Mouse (Mus musculus) midbrain, embryonic 15.5 days (tissue): Measurements from ENCODE around the gene Ucn2. TPM values are rescaled to one million over a fixed set of nuclear protein-coding genes. Genes with fewer than 3 reads are reported as not detected.

ENCODE experiments used
- ATAC-seq: fragments of 200-750 bp; cut with Nextera tagmentation; replicated peaks from 2 replicates; pipeline ENCODE4 v1.8.0; 2017; ENCODE audit warnings: moderate TSS enrichment
- H3K27ac ChIP-seq: fragments of 300-500 bp; sonication (generic); 2 replicates; pipeline ENCODE4 v1.5.1; 2015; ENCODE audit warnings: mild to moderate bottlenecking, inconsistent platforms
- H3K27me3 ChIP-seq: fragments of 300-500 bp; sonication (generic); replicated peaks from 2 replicates; pipeline ENCODE4 v1.6.1; 2015; ENCODE audit warnings: inconsistent platforms
- H3K36me3 ChIP-seq: fragments of 300-500 bp; sonication (generic); replicated peaks from 2 replicates; pipeline ENCODE4 v1.6.1; 2015; ENCODE audit warnings: inconsistent platforms
- H3K4me1 ChIP-seq: fragments of 300-500 bp; sonication (generic); 2 replicates; pipeline ENCODE4 v1.6.1; 2015; ENCODE audit warnings: inconsistent platforms
- H3K4me2 ChIP-seq: fragments of 300-500 bp; sonication (generic); 2 replicates; pipeline ENCODE4 v1.6.1; 2015; ENCODE audit warnings: inconsistent platforms, mild to moderate bottlenecking, moderate library complexity
- H3K4me3 ChIP-seq: fragments of 300-500 bp; sonication (generic); 2 replicates; pipeline ENCODE4 v1.5.1; 2015; ENCODE audit warnings: mild to moderate bottlenecking, inconsistent platforms
- H3K9ac ChIP-seq: fragments of 300-500 bp; sonication (generic); 2 replicates; pipeline ENCODE4 v1.6.1; 2015; ENCODE audit warnings: mild to moderate bottlenecking, inconsistent platforms
- H3K9me3 ChIP-seq: fragments of 300-500 bp; sonication (generic); 2 replicates; pipeline ENCODE4 v1.6.1; 2016; ENCODE audit warnings: inconsistent platforms
- WGBS: fragments of 180-500 bp; shearing (Covaris S2); methylation state at CpG from one replicate; pipeline ENCODE4 v1.1.7; 2015; ENCODE audit warnings: mixed read lengths; 5-methylcytosine and 5-hydroxymethylcytosine counted together
- polyA plus RNA-seq: library from polyadenylated mRNA; unstranded; fragments of >200 nt; fragmentation: Nextera tagmentation; extraction: Ambion mirVana; gene quantifications from 2 replicates; pipeline ENCODE4 v1.2.1, GENCODE M21; 2015

Gene Ucn2
- polyA plus RNA-seq, 1 experiment from 2014 or later: not detected

- no peaks in the 10 kb centered on the region for H3K4me1 ChIP-seq
- H3K4me3 ChIP-seq: no peak overlapping the region
- no peak overlapping the region for H3K27ac ChIP-seq
- no peaks in the 10 kb centered on the region for H3K9me3 ChIP-seq
- no peaks in the 10 kb centered on the region for H3K27me3 ChIP-seq
- no peak overlapping the region for H3K9ac ChIP-seq
- ATAC-seq: no peak
- H3K4me2 ChIP-seq: no peak overlapping the region
- H3K36me3 ChIP-seq: no peaks in the 10 kb centered on the region
- WGBS: 88% methylated on average over 8 of the region's 8 CpGs
Measured at GRCm38 (mm10) chr9:108970623-108971022, 15.2 kb upstream of the Ucn2 start.

DNA sequence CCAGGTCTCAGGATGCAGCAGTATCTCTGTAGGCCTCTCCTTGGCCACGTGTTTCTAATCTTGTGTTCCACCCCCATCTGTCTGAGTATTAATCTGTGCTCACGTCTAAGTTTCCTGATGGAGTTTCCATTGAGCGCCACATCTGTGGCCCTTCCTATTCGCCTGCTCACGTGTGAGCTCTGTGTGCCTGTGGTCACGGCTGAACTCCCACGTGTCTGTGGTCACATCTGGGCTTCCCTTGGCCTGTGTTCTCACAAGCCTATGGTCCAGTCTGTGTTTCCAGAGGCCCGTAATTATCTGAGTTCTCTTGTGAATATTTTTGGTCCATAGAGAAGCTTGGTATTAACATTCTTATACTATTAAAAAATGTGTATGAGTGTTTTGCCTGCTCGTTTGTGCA, 9.3 kb upstream of the Ucn2 start:
- no peak for ATAC-seq
- Histone ChIP-seq H3K4me1 (no peaks in the 10 kb centered on the region), H3K9me3 (no peaks in the 10 kb centered on the region), H3K9ac (no peak overlapping the region), H3K4me3 (no peak overlapping the region), H3K36me3 (no peaks in the 10 kb centered on the region), H3K27ac (no peak overlapping the region), H3K4me2 (no peak overlapping the region), H3K27me3 (no peaks in the 10 kb centered on the region)
- 81% methylated on average over 9 of the region's 9 CpGs for WGBS

DNA sequence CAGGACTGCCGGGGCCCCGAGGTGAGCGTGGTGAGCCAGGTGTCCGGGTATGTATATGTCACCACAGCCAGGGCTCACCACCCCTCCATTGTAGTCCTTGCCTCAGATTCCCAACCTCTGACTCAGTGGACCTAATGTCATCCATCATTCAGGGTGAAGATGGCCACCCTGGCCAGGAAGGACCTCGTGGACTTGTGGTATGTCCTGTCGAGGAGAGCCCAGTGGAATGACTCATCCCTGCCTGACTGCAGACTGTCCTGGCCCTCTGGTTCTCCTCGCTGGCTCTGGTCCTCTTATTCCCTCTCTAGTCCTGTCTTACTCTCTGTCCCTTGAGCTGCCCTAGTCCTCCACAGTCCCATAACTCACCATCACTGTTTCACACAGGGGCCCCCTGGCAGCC, 7.8 kb upstream of the Ucn2 start:
- no peak for ATAC-seq

DNA sequence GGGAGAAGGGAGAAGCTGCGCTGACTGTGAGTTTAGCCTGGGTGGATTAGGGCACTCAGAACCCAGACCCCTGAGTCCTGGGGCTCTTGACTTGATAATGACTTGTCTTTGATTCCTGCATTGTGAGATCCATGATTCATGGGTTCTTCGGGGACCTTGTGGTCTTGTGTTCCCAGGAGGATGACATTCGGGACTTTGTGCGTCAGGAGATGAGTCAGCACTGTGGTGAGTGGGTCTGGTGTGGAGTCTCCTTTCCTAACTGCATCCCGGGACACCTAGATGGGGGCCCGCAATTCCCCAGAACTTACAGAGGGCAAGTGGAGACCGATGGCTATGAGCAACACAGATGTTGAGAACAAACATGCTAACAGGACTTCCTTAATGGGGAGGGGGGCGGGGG, 3.3 kb upstream of the Ucn2 start:
- Histone ChIP-seq H3K4me1 (no peaks in the 10 kb centered on the region), H3K4me3 (no peak overlapping the region), H3K27ac (no peak overlapping the region), H3K36me3 (no peaks in the 10 kb centered on the region), H3K27me3 (no peaks in the 10 kb centered on the region), H3K9ac (no peak overlapping the region), H3K4me2 (no peak overlapping the region), H3K9me3 (no peaks in the 10 kb centered on the region)
- 86% methylated on average over 8 of the region's 8 CpGs for WGBS
- no peak for ATAC-seq

More for the DNA sequence above, 7.8 kb upstream of the Ucn2 start:
- H3K9me3 ChIP-seq: no peaks in the 10 kb centered on the region
- no peak overlapping the region for H3K4me2 ChIP-seq
- no peaks in the 10 kb centered on the region for H3K36me3 ChIP-seq
- H3K27me3 ChIP-seq: no peaks in the 10 kb centered on the region
- H3K4me3 ChIP-seq: no peak overlapping the region
- H3K27ac ChIP-seq: no peak overlapping the region
- no peaks in the 10 kb centered on the region for H3K4me1 ChIP-seq
- WGBS: 81% methylated on average over 7 of the region's 7 CpGs
- no peak overlapping the region for H3K9ac ChIP-seq

GRCm38 (mm10) chr9:108983209-108983608, 2.6 kb upstream of the Ucn2 start:
- 84% methylated on average over 9 of the region's 9 CpGs for WGBS
- no peak overlapping the region for H3K4me3 ChIP-seq
- no peak for ATAC-seq
- H3K27me3 ChIP-seq: no peaks in the 10 kb centered on the region
- no peaks in the 10 kb centered on the region for H3K4me1 ChIP-seq
- H3K36me3 ChIP-seq: no peaks in the 10 kb centered on the region
- no peak overlapping the region for H3K4me2 ChIP-seq
- H3K9me3 ChIP-seq: no peaks in the 10 kb centered on the region
- H3K9ac ChIP-seq: no peak overlapping the region
- H3K27ac ChIP-seq: no peak overlapping the region

- Histone ChIP-seq H3K4me2 (no peak overlapping the region), H3K9me3 (no peaks in the 10 kb centered on the region), H3K4me3 (no peak overlapping the region), H3K36me3 (no peaks in the 10 kb centered on the region), H3K9ac (no peak overlapping the region), H3K27ac (no peak overlapping the region), H3K27me3 (no peaks in the 10 kb centered on the region), H3K4me1 (peaks cover 14% of the 10 kb centered on the region)
- WGBS: 22% methylated on average over 15 of the region's 15 CpGs
- no peak for ATAC-seq
Measured at GRCm38 (mm10) chr9:108987704-108988350, 2.0 kb downstream of the Ucn2 start.

DNA sequence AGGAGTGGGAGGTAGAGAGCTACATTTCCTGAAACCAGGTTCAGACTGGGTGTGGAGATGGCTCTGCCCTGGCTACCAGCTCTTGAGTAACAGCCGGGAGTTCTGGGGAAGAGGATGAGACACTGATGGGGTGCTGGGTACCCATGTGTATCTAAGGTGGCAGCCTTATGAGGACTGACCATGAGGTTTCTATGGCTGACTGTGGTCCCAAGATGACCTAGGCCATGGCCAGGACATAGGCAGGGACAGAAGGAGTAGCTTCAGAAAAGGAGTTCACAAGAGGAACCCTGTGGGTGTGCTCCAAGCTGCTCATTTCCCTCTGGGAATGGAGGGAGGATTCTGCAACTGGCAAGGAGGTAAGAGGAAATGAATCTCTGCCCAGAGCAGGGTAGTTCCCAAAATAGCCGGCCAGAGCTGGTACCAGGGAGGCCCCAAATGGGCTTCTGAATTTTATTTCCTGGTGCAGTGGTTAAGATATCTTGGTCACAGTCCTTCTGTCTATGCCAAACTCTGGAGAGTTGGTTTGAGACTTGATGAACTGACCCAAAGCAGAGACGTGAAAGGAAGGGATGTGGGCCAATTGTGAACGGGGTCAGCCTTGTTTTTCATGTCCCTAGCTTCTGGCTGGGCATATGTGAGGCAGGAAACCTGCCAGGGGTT, 4.1 kb downstream of the Ucn2 start:
- Histone ChIP-seq H3K27ac (no peak overlapping the region), H3K27me3 (no peaks in the 10 kb centered on the region), H3K4me2 (no peak overlapping the region), H3K4me1 (peaks cover 20% of the 10 kb centered on the region), H3K36me3 (no peaks in the 10 kb centered on the region), H3K4me3 (no peak overlapping the region), H3K9me3 (no peaks in the 10 kb centered on the region), H3K9ac (no peak overlapping the region)
- no peak for ATAC-seq
- WGBS: 83% methylated on average over 4 of the region's 4 CpGs

GRCm38 (mm10) chr9:108990462-108990820, 4.6 kb downstream of the Ucn2 start:
- WGBS: 77% methylated on average over 7 of the region's 7 CpGs
- Histone ChIP-seq H3K4me1 (peaks cover 20% of the 10 kb centered on the region), H3K27me3 (no peaks in the 10 kb centered on the region), H3K9me3 (no peaks in the 10 kb centered on the region), H3K9ac (no peak overlapping the region), H3K4me3 (no peak overlapping the region), H3K36me3 (no peaks in the 10 kb centered on the region), H3K4me2 (no peak overlapping the region), H3K27ac (no peak overlapping the region)
- no peak for ATAC-seq

DNA sequence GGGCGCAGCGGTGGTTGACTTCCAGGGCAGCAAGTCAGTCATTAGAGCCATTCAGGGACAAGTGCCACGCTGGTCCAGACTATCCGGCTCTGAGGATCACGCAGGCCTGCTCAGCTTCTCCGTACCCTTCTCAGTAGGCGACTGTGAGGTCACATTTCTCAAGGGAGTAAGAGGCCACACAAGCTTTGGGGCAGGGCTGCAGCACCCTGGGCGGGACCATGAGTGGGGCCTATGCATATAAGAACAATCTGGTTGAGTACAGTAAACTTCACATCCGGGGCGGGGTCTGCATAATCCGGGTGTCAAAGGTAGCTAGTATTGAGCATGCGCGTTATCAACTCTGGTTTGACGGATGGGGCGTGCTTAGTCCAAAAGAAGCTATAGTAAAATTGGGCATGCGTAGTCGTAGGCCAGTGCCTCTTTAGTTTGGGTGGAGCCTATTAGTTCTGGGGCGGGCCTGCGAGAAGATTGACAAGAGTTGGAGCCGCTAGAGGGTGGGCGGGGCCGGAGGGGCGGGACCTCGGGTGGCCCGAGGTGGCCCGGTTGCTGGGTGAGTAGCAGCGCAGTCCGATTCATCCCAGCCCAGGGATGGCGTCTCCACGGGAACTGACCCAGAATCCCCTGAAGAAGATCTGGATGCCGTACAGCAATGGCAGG, 5.7 kb downstream of the Ucn2 start, which contains the start of gene Pfkfb4:
TSS of gene Pfkfb4 (plus strand) at position 351 of the 657 bp plus-strand sequence.
- H3K9me3 ChIP-seq: no peaks in the 10 kb centered on the region
- H3K36me3 ChIP-seq: no peaks in the 10 kb centered on the region
- 1% methylated on average over 31 of the region's 31 CpGs for WGBS
- H3K4me2 ChIP-seq: peak within 1 kb of the TSS; percentile 73
- H3K4me1 ChIP-seq: peaks cover 25% of the 10 kb centered on the region
- H3K9ac ChIP-seq: peak within 1 kb of the TSS; percentile 66
- peak; percentile 95 for ATAC-seq
- peak within 1 kb of the TSS; percentile 81 for H3K27ac ChIP-seq
- no peaks in the 10 kb centered on the region for H3K27me3 ChIP-seq
- H3K4me3 ChIP-seq: peak within 1 kb of the TSS; percentile 60

- 7% methylated on average over 18 of the region's 18 CpGs for WGBS
- Histone ChIP-seq H3K4me2 (peak overlapping the region; percentile 73), H3K27ac (peak overlapping the region; percentile 81), H3K9ac (peak overlapping the region; percentile 66), H3K27me3 (no peaks in the 10 kb centered on the region), H3K4me1 (peaks cover 25% of the 10 kb centered on the region), H3K9me3 (no peaks in the 10 kb centered on the region), H3K36me3 (no peaks in the 10 kb centered on the region), H3K4me3 (peak overlapping the region; percentile 60)
- ATAC-seq: peak; percentile 55; the same call in 1 of the 2 replicates
Measured at GRCm38 (mm10) chr9:108992085-108992469, 6.3 kb downstream of the Ucn2 start.

DNA sequence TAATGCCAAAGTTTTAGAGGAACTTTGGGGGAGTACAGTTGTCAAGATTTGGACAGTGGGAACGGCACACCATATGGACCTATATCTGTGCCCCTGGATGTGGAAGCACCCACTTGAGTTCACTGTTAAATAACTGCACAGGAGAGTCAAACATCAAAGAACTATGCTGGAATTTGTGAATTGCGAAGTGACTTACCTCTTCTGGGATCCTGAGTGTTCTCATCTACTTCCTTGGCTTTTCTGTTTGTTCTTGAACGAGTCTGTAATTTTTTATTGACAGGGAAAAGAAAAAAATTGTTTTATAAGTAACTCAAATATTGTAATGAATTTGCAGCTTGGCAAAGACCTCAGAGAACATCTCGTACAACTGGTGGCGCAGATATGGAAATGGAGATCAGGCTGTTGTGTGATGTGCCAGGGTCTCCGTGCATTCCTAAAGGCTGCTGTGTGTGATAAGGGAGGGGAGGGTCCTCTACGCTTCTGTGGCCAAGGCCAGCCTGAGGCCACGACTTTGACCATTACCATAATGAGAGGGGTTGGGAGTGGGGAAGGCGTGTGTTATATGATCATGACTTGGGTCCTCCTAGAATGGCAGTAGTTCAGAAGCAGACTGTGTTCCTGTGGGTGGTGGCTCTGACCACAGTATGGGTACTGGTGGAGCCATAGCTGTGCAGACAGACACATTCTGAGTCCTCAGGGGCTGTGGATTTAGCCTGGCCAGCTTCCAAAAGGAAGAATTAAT, 7.0 kb downstream of the Ucn2 start:
- Histone ChIP-seq H3K4me3 (peak overlapping the region; percentile 60), H3K9me3 (no peaks in the 10 kb centered on the region), H3K27me3 (no peaks in the 10 kb centered on the region), H3K4me2 (peak overlapping the region; percentile 73), H3K4me1 (peaks cover 25% of the 10 kb centered on the region), H3K9ac (no peak overlapping the region), H3K27ac (no peak overlapping the region), H3K36me3 (no peaks in the 10 kb centered on the region)
- ATAC-seq: no peak
- WGBS: 81% methylated on average over 9 of the region's 9 CpGs

DNA sequence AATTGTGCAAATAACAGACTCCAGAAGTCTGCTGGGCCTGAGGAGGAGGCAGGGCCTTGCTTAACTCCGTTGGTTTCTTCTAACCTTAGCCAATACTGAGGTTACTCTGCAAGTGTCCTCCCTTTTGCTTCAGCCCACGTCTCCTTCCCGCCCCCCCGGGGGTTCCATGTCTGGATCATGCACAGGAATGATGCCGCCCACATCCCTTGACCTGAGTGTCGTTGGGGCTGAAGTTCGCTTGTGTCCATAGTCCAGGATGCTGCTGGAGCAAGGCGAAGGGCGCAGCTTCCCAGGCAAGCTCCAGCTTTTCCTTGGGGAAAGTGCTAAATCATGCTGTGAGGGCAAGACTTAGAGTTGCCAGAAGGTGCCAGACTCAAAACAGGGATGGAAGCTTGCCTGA, 10.6 kb downstream of the Ucn2 start:
- Histone ChIP-seq H3K27me3 (no peaks in the 10 kb centered on the region), H3K4me2 (no peak overlapping the region), H3K9me3 (no peaks in the 10 kb centered on the region), H3K9ac (no peak overlapping the region), H3K4me3 (no peak overlapping the region), H3K4me1 (peaks cover 22% of the 10 kb centered on the region), H3K36me3 (no peaks in the 10 kb centered on the region), H3K27ac (no peak overlapping the region)
- no peak for ATAC-seq
- WGBS: 82% methylated on average over 9 of the region's 9 CpGs
